Mouse (Mus musculus) CD4-positive, CD25-positive, alpha-beta regulatory T cell, adult 9 weeks (primary cell): ENCODE results near the gene Nsun5. TPM values are rescaled to one million over a fixed set of nuclear protein-coding genes. Genes with fewer than 3 reads are reported as not detected.

Source experiments
- polyA plus RNA-seq: library from polyadenylated mRNA; unstranded; fragments of 100-300 nt; shearing (Covaris generic); gene quantifications from one replicate; pipeline ENCODE4 v1.2.1, GENCODE M21; 2017

Nsun5 gene
- polyA plus RNA-seq, result 49.5 TPM

GRCm38 (mm10) chr5:135369787-135370654 lies at the start of gene Nsun5:
Nsun5 (plus strand) TSS chr5:135369953.

DNA sequence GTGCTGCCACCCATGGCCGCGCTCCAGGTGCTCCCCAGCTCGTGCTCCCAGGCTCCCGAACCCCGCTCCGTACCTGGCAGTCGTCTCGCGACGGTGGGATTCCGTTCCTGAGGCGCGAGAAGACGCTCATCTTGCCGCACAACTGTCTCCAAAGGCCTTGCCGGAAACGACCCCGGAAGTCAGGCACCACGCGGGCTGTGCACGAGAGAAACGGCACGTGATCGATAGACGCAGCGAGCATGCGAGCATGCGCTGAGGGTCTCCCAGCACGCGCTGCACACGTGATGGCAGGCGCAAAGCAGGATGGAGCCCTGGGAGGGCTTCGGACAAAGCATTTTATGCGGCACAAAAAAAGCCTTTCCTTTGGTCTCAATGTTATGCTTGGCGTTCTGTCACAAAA lies 19.9 kb upstream of the Nsun5 start, which contains the start of gene Fkbp6:
Gene Fkbp6, minus strand, starts transcription at position 183 of the 400 bp plus-strand sequence.

DNA sequence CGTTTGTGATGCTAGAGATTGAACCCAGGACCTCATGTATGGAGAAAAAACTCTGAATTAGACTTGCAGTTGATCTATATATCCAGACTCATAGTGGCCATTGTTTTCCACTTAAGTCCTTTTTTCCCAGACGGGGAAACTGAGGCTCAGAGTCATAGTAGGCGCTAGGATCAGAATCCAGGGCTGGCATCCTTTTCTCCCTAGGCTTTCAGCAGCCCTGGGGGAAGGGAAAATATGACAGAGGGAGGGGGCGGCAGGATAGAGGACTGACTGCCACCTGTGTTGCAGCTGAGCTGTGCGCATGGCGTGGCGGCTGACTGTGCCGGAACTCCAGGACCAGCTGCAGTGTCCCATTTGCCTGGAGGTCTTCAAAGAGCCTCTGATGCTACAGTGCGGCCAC lies 16.8 kb upstream of the Nsun5 start, which contains the start of gene Trim50:
Gene Trim50, plus strand, starts transcription at position 301 of the 400 bp plus-strand sequence.

GRCm38 (mm10) chr5:135394004-135394823 lies 24.5 kb downstream of the Nsun5 start, which contains the start of gene Pom121:
Pom121 (minus strand) TSS chr5:135394546.

Other genes with a start within 250 kb of the Nsun5 start
- 21.8 TPM for gene Tbl2, start 220.3 kb upstream of the Nsun5 start, polyA plus RNA-seq
- 68.8 TPM for gene Bcl7b, start 201.7 kb upstream of the Nsun5 start, polyA plus RNA-seq
- gene Baz1b, start 182.7 kb upstream of the Nsun5 start, polyA plus RNA-seq, result 15.5 TPM
- gene Fzd9, start 118.7 kb upstream of the Nsun5 start, polyA plus RNA-seq, result not detected
- gene Fkbp6, start 19.9 kb upstream of the Nsun5 start, polyA plus RNA-seq, result not detected
- not detected for gene Trim50, start 16.7 kb upstream of the Nsun5 start, polyA plus RNA-seq
- gene Pom121, start 24.6 kb downstream of the Nsun5 start, polyA plus RNA-seq, result 3.5 TPM
- 5.7 TPM for gene Hip1, start 175.2 kb downstream of the Nsun5 start, polyA plus RNA-seq
- not detected for gene Ccl26, start 193.6 kb downstream of the Nsun5 start, polyA plus RNA-seq
- not detected for gene Ccl24, start 203.1 kb downstream of the Nsun5 start, polyA plus RNA-seq